Mouse (Mus musculus): ENCODE data around the gene Olfr938. TPM values are rescaled to one million over a fixed set of nuclear protein-coding genes. Genes with fewer than 3 reads are reported as not detected.

Gene Olfr938
- total RNA-seq (2014; rRNA removed) (not detected in 2 replicates), polyA plus RNA-seq (2012; rRNA removed) (not detected in 2 replicates)

DNA sequence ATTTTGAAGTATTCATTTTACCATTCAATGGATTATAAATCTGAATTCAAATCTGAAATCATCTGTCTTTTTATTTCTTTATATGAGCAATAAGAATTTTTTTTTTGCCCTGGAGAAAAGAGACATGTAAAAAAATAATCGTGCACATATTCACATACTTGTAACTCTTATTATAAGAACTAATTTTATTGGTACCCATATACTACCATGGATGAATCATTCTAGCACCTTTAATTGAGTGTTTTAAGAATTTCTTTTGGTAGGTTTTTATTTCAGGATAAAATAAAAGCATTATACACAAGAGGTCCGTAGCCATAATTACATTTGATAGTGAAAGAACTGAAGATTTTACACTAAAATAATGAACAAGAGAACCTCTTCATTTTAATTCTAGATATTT lies at the start of gene Olfr938:
Gene Olfr938 (minus strand): TSS at position 101 of the 400 bp plus-strand sequence.
- Histone ChIP-seq H3K27ac (replicated peaks; ENCODE audit: insufficient read depth, low read depth, low read length) (no peak within 1 kb of the TSS), H3K4me3 (ENCODE audit: insufficient read depth, low read depth, low read length) (no peak within 1 kb of the TSS), H3K9ac (ENCODE audit: low read depth, low read length) (no peak within 1 kb of the TSS), H3K79me2 (ENCODE audit: control insufficient read depth, insufficient read depth, low read length) (no peaks in the 10 kb centered on the region), H3K4me1 (ENCODE audit: control insufficient read depth, insufficient read depth, low read length) (no peaks in the 10 kb centered on the region), H3K27me3 (ENCODE audit: control insufficient read depth, insufficient read depth, low read length) (no peaks in the 10 kb centered on the region), H3K36me3 (ENCODE audit: control insufficient read depth, insufficient read depth, low read length) (no peaks in the 10 kb centered on the region)
- WGBS: 75% methylated on average over 2 of the region's 2 CpGs
- TF ChIP-seq CTCF (IDR thresholded peaks at IDR 0.05; ENCODE audit: low read depth, low read length) (no peak), POLR2A (IDR thresholded peaks at IDR 0.05; ENCODE audit: extremely low read depth, insufficient read depth, low read length) (no peak)
- no peak for DNase-seq (ENCODE audit: extremely low read depth, low read depth, low spot score)

DNA sequence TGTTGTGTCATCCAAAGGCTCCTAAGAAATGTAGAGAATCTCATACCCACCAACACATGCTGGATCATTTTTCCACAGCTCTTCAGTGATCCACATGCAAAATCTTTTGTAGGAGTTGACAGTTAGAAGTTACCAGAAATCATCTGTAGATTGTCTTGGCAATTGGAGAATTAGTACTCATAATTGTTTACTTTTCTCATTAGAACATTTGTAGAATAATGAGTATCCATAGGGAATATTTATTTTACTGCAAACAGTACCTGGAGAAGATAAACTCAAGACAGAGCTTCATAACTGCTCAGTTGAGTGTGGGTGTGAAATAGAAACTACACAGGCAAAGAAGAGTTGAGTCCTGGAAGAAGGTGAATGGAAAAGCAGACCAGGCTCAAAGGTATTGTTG lies 49.1 kb upstream of the Olfr938 start, which contains the start of gene Olfr27:
Gene Olfr27 (plus strand): TSS at position 301 of the 400 bp plus-strand sequence.
- Histone ChIP-seq H3K27me3 (ENCODE audit: control insufficient read depth, insufficient read depth, low read length) (no peaks in the 10 kb centered on the region), H3K9ac (ENCODE audit: low read depth, low read length) (no peak within 1 kb of the TSS), H3K4me3 (ENCODE audit: insufficient read depth, low read depth, low read length) (no peak within 1 kb of the TSS), H3K79me2 (ENCODE audit: control insufficient read depth, insufficient read depth, low read length) (no peaks in the 10 kb centered on the region), H3K4me1 (ENCODE audit: control insufficient read depth, insufficient read depth, low read length) (no peaks in the 10 kb centered on the region), H3K36me3 (ENCODE audit: control insufficient read depth, insufficient read depth, low read length) (no peaks in the 10 kb centered on the region), H3K27ac (replicated peaks; ENCODE audit: insufficient read depth, low read depth, low read length) (no peak within 1 kb of the TSS)
- TF ChIP-seq CTCF (IDR thresholded peaks at IDR 0.05; ENCODE audit: low read depth, low read length) (no peak), POLR2A (IDR thresholded peaks at IDR 0.05; ENCODE audit: extremely low read depth, insufficient read depth, low read length) (no peak)
- no peak for DNase-seq (ENCODE audit: extremely low read depth, low read depth, low spot score)

DNA sequence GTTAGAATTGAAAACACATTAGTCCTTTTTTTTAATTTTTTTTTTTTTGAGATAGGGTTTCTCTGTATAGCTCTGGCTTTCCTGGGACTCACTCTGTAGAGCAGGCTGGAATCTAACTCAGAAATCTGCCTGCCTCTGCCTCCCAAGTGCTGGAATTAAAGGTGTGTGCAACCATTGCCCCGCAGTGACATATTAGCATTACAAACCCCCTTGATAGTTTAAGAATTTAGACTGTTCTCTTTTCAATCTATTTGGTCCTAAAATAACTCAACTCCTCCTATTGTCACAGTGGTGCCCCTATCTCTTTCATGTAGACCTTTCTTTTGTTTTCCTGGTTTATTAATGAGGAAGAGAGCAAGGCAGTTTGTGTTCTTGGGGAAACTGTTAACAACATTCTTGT lies 48.6 kb upstream of the Olfr938 start:
- no peak overlapping the region for H3K9ac ChIP-seq (ENCODE audit: low read depth, low read length)
- 66% methylated on average over 1 of the region's 1 CpGs for WGBS
- no peak for TF ChIP-seq POLR2A (IDR thresholded peaks at IDR 0.05; ENCODE audit: extremely low read depth, insufficient read depth, low read length)
- no peak overlapping the region for H3K27ac ChIP-seq (replicated peaks; ENCODE audit: insufficient read depth, low read depth, low read length)
- no peaks in the 10 kb centered on the region for H3K79me2 ChIP-seq (ENCODE audit: control insufficient read depth, insufficient read depth, low read length)
- no peaks in the 10 kb centered on the region for H3K36me3 ChIP-seq (ENCODE audit: control insufficient read depth, insufficient read depth, low read length)
- no peaks in the 10 kb centered on the region for H3K4me1 ChIP-seq (ENCODE audit: control insufficient read depth, insufficient read depth, low read length)
- H3K4me3 ChIP-seq (ENCODE audit: insufficient read depth, low read depth, low read length): no peak overlapping the region
- no peak for DNase-seq (ENCODE audit: extremely low read depth, low read depth, low spot score)
- H3K27me3 ChIP-seq (ENCODE audit: control insufficient read depth, insufficient read depth, low read length): no peaks in the 10 kb centered on the region

DNA sequence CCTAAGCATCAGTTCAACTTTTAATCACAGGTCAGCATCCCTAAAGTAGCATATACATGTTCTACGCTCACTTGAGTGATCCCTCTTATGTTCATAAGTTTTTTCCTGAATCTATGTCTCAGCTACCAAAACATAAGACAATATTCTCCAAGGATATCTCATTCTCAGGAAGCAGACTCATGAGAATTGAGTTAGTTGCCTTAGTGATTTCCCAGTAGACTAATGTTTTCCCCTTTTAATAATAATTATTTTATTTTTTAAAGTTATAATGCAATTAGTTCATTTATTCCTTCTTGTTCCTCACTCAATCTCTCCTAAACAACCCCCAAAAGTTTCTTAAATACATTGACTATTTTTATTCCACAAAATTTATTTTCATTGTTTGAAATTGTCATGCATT lies 13.8 kb downstream of the Olfr938 start, which contains the start of gene Olfr937:
Gene Olfr937 (minus strand): TSS at position 101 of the 400 bp plus-strand sequence.
- Histone ChIP-seq H3K27ac (replicated peaks; ENCODE audit: insufficient read depth, low read depth, low read length) (no peak within 1 kb of the TSS), H3K9ac (ENCODE audit: low read depth, low read length) (no peak within 1 kb of the TSS), H3K4me3 (ENCODE audit: insufficient read depth, low read depth, low read length) (no peak within 1 kb of the TSS), H3K4me1 (ENCODE audit: control insufficient read depth, insufficient read depth, low read length) (no peaks in the 10 kb centered on the region), H3K36me3 (ENCODE audit: control insufficient read depth, insufficient read depth, low read length) (no peaks in the 10 kb centered on the region), H3K27me3 (ENCODE audit: control insufficient read depth, insufficient read depth, low read length) (no peaks in the 10 kb centered on the region), H3K79me2 (ENCODE audit: control insufficient read depth, insufficient read depth, low read length) (no peaks in the 10 kb centered on the region)
- 62% methylated on average over 1 of the region's 1 CpGs for WGBS
- TF ChIP-seq POLR2A (IDR thresholded peaks at IDR 0.05; ENCODE audit: extremely low read depth, insufficient read depth, low read length) (no peak), CTCF (IDR thresholded peaks at IDR 0.05; ENCODE audit: low read depth, low read length) (no peak)
- no peak for DNase-seq (ENCODE audit: extremely low read depth, low read depth, low spot score)

Other genes starting within 250 kb of the Olfr938 start
- not detected in 2 replicates for gene Olfr924, start 234.4 kb downstream of the Olfr938 start, total RNA-seq (2014; rRNA removed)
- not detected in 2 replicates for gene Olfr924, start 234.4 kb downstream of the Olfr938 start, polyA plus RNA-seq (2012; rRNA removed)
- not detected in 2 replicates for gene Olfr26, start 223.8 kb downstream of the Olfr938 start, total RNA-seq (2014; rRNA removed)
- not detected in 2 replicates for gene Olfr26, start 223.8 kb downstream of the Olfr938 start, polyA plus RNA-seq (2012; rRNA removed)
- gene Olfr926, start 201.8 kb downstream of the Olfr938 start, total RNA-seq (2014; rRNA removed): not detected in 2 replicates
- gene Olfr926, start 201.8 kb downstream of the Olfr938 start, polyA plus RNA-seq (2012; rRNA removed): not detected in 2 replicates
- not detected in 2 replicates for gene Olfr930, start 149.1 kb downstream of the Olfr938 start, total RNA-seq (2014; rRNA removed)
- gene Olfr930, start 149.1 kb downstream of the Olfr938 start, polyA plus RNA-seq (2012; rRNA removed): not detected in 2 replicates
- gene Olfr933, start 106.6 kb downstream of the Olfr938 start, total RNA-seq (2014; rRNA removed): not detected in 2 replicates
- gene Olfr933, start 106.6 kb downstream of the Olfr938 start, polyA plus RNA-seq (2012; rRNA removed): not detected in 2 replicates
- gene Olfr934, start 90.6 kb downstream of the Olfr938 start, total RNA-seq (2014; rRNA removed): not detected in 2 replicates
- not detected in 2 replicates for gene Olfr934, start 90.6 kb downstream of the Olfr938 start, polyA plus RNA-seq (2012; rRNA removed)
- gene Olfr935, start 79.2 kb downstream of the Olfr938 start, total RNA-seq (2014; rRNA removed): not detected in 2 replicates
- not detected in 2 replicates for gene Olfr935, start 79.2 kb downstream of the Olfr938 start, polyA plus RNA-seq (2012; rRNA removed)
- gene Olfr146, start 55.5 kb downstream of the Olfr938 start, total RNA-seq (2014; rRNA removed): not detected in 2 replicates
- gene Olfr146, start 55.5 kb downstream of the Olfr938 start, polyA plus RNA-seq (2012; rRNA removed): not detected in 2 replicates
- gene Olfr937, start 13.9 kb downstream of the Olfr938 start, total RNA-seq (2014; rRNA removed): not detected in 2 replicates
- not detected in 2 replicates for gene Olfr937, start 13.9 kb downstream of the Olfr938 start, polyA plus RNA-seq (2012; rRNA removed)
- gene Olfr27, start 49.2 kb upstream of the Olfr938 start, total RNA-seq (2014; rRNA removed): not detected in 2 replicates
- not detected in 2 replicates for gene Olfr27, start 49.2 kb upstream of the Olfr938 start, polyA plus RNA-seq (2012; rRNA removed)
- not detected in 2 replicates for gene Olfr943, start 87.4 kb upstream of the Olfr938 start, total RNA-seq (2014; rRNA removed)
- gene Olfr943, start 87.4 kb upstream of the Olfr938 start, polyA plus RNA-seq (2012; rRNA removed): not detected in 2 replicates
- not detected in 2 replicates for gene Olfr944, start 123.0 kb upstream of the Olfr938 start, total RNA-seq (2014; rRNA removed)
- gene Olfr944, start 123.0 kb upstream of the Olfr938 start, polyA plus RNA-seq (2012; rRNA removed): not detected in 2 replicates
- gene Olfr1537, start 171.1 kb upstream of the Olfr938 start, total RNA-seq (2014; rRNA removed): not detected in 2 replicates
- not detected in 2 replicates for gene Olfr1537, start 171.1 kb upstream of the Olfr938 start, polyA plus RNA-seq (2012; rRNA removed)
- gene Olfr945, start 197.9 kb upstream of the Olfr938 start, total RNA-seq (2014; rRNA removed): not detected in 2 replicates
- gene Olfr945, start 197.9 kb upstream of the Olfr938 start, polyA plus RNA-seq (2012; rRNA removed): not detected in 2 replicates
- not detected in 2 replicates for gene Olfr948, start 247.2 kb upstream of the Olfr938 start, total RNA-seq (2014; rRNA removed)
- not detected in 2 replicates for gene Olfr948, start 247.2 kb upstream of the Olfr938 start, polyA plus RNA-seq (2012; rRNA removed)

Data from liver, adult 2 months (tissue).